Mouse (Mus musculus) gastrocnemius, adult 2 months (tissue): Measurements from ENCODE around the gene Stpg3. TPM values are rescaled to one million over a fixed set of nuclear protein-coding genes. Genes with fewer than 3 reads are reported as not detected.

Experiments used
- DNase-seq: peaks from one replicate; pipeline ENCODE4 v3.0.0; 2022
- H3K27ac ChIP-seq: fragments of 200-600 bp; 2 replicates; pipeline ENCODE4 v1.8.1; 2022; ENCODE audit warnings: mild to moderate bottlenecking
- H3K4me3 ChIP-seq: fragments of 200-600 bp; 2 replicates; pipeline ENCODE4 v1.8.1; 2022; ENCODE audit warnings: mild to moderate bottlenecking, moderate library complexity
- CTCF ChIP-seq: fragments of 200-600 bp; IDR thresholded peaks from 2 replicates; pipeline ENCODE4 v1.8.1; 2022; ENCODE audit warnings: antibody characterized with exemption, mild to moderate bottlenecking, moderate library complexity
- intact Hi-C: fragments of 180-260 bp; cut with DNase I; formaldehyde crosslinking; loops from one replicate; pipeline ENCODE4 v1.15.1; 2025
- total RNA-seq, 2 experiments: library from RNA; stranded (reverse); gene quantifications; 2 replicates each; pipeline ENCODE4 v1.2.3; 2021

The Stpg3 gene
- total RNA-seq, 2 experiments from 2014 or later: not detected

DNA sequence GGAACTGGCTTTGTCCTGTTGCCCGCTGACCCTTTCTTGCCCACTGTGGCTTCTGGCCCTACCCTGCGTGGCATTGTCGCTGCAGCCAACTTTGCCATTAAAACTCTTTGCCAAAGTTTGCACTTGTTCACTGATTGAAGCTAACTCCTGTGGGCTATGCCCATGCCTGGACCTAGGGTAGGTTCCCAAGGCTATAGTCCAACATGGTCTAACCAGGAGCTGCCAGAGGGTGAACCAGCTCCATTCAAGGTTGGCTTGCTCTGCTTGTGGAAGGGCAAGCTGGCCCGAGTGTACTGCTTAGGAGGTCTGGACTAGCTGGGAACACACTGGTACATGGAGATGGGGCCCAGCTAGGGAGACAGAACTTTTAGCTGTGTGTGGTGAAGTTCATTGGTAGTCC, 29.7 kb upstream of the Stpg3 start:
- no peak for TF ChIP-seq CTCF
- no peak for DNase-seq
- Histone ChIP-seq H3K4me3 (no peak overlapping the region), H3K27ac (no peak overlapping the region)
- intact Hi-C loops: no loop called here

DNA sequence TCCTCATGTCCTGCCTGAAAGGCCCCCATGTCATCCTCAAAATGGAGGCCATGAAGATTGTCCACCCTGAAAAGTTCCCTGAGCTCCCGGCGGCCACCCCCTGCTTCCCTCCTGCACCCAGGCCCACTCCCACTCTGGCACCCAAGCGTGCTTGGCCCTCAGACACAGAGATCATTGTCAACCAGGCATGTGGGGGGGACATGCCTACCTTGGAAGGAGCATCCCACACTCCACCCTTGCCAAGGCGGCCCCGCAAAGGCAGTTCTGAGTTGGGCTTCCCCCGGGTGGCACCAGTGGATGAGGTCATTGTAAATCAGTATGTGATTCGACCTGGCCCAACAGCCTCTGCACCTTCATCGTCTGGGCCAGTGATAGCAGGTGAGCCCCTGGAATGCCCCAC, 28.9 kb upstream of the Stpg3 start:
- H3K4me3 ChIP-seq: no peak overlapping the region
- DNase-seq: no peak
- intact Hi-C loops: no loop called here
- no peak overlapping the region for H3K27ac ChIP-seq
- no peak for TF ChIP-seq CTCF

GRCm38 (mm10) chr2:25242101-25242506, 27.7 kb upstream of the Stpg3 start, which contains the start of the genes Rnf208 and Cysrt1:
TSS of gene Rnf208 (plus strand) at chr2:25242255.
TSS of gene Cysrt1 (minus strand) at chr2:25242452.
- Histone ChIP-seq H3K27ac (peak within 1 kb of the TSS; percentile 71), H3K4me3 (peak within 1 kb of the TSS; percentile 65)
- no peak for TF ChIP-seq CTCF
- intact Hi-C loops: no loop called here
- no peak for DNase-seq

- intact Hi-C loops: no loop called here
- no peak for DNase-seq
- Histone ChIP-seq H3K4me3 (peak overlapping the region; percentile 65), H3K27ac (no peak overlapping the region)
- no peak for TF ChIP-seq CTCF
These were observed 27.0 kb upstream of the Stpg3 start for GRCm38 (mm10) chr2:25241438-25241775.

DNA sequence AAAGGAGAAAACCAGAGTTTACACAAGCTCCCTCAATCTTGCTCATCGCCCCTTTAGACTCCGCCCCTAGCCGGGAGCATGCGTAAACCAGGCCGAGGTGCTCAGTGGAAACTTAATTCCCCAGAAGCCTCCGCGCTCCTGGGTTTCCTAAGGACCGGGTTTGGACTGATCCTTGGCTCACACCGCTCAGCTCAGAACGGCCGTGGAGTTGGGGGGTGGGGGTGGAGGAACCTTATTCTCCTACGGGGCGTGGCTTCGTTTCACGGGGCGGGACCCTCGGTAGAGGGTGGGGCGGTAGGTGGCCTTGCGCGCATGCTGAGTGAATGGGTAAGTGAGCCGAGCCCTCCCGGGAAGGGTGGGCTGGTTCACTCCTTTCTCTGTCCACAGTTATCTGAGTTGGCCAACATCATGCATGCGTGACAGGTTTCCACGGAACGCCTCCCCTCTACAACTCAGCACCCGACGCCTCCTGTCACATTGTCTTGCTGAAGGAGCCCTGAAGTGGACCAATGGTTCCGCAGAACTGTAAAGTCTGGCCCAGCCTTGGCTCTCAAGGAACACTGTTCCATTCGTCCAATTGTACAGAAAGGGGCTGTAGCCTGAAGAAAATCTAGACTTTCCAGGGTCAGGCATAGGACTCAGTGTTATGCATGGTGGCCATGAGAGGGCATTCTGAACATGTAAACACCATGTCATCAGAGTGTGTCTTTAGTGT, 26.4 kb upstream of the Stpg3 start:
- Histone ChIP-seq H3K4me3 (peak overlapping the region; percentile 65), H3K27ac (peak overlapping the region; percentile 71)
- no peak for TF ChIP-seq CTCF
- DNase-seq: peak; percentile 80
- intact Hi-C loops: no loop called here

- no peak for DNase-seq
- peak overlapping the region; percentile 71 for H3K27ac ChIP-seq
- intact Hi-C loops: no loop called here
- no peak for TF ChIP-seq CTCF
- H3K4me3 ChIP-seq: peak overlapping the region; percentile 65
These were observed 25.9 kb upstream of the Stpg3 start for GRCm38 (mm10) chr2:25240310-25240709.

DNA sequence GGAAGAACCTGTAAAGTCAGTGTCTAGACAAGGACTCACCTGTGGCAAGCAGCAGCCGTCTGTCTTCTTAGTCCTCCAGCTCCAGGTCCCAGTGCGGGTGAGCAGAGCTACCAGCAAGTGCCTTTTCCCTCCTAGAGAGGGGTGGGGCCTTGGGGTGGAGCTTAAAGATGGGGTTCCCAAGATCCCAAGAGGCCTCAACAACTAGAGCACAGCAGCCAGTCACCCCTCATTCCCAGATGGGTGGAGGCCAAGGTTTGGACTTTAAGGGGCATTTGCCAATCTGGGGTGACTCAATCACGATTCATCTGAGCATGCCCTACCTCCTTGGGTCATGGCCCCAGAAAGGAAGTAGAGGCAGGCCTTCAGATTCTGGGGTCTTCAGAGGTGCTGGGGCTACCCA, 25.3 kb upstream of the Stpg3 start:
- intact Hi-C loops: no loop called here

DNA sequence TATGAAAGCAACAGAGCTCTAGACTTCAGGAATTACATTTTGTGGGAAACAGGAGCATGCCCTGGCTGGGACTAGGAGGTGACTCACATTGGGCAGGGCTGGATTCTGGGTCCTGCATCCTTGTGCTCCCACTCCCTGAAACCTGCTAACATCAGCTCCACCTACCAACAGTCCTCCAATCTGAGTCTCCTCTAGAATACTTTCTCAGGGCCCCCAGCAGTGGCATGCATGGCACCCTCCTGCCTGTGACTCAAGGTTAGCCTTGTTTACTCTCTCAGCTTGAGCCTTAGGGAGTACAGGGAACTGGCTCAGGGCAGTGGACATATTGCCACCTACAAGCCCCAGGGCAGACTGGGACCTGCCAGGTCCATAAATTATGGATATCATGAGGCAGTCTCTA, 23.7 kb upstream of the Stpg3 start:
- Histone ChIP-seq H3K4me3 (no peak overlapping the region), H3K27ac (no peak overlapping the region)
- no peak for TF ChIP-seq CTCF
- no peak for DNase-seq
- intact Hi-C loops: no loop called here

More for the DNA sequence above, 25.3 kb upstream of the Stpg3 start:
- Histone ChIP-seq H3K27ac (no peak overlapping the region), H3K4me3 (no peak overlapping the region)
- no peak for TF ChIP-seq CTCF
- DNase-seq: no peak

- Histone ChIP-seq H3K27ac (no peak overlapping the region), H3K4me3 (no peak overlapping the region)
- DNase-seq: no peak
- TF ChIP-seq CTCF: no peak
- intact Hi-C loops: no loop called here
These were observed 23.1 kb upstream of the Stpg3 start for GRCm38 (mm10) chr2:25237522-25237921.

DNA sequence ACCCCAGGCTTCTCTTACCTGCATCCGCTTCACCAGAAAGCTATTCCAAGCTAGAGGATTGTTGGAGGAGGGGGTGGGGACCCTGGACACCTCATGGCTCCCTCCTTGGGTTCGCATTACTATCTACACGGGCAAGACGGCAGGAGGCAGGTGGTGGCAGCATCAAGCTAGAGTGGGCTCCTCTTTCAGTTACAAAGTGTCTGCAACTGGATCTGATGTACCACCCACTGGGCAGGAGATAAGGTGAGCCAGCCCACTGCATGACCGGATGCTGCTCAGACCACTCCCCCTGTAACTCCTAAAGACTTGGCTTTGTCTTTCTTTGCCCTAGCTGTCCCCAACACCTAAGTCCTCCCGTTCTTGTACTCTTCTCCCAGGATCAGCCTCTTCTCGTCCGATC, 22.2 kb upstream of the Stpg3 start, which contains the start of gene Rnf224:
Gene Rnf224 (minus strand): TSS at position 174 of the 400 bp plus-strand sequence.
- intact Hi-C loops: no loop called here
- no peak for TF ChIP-seq CTCF
- H3K27ac ChIP-seq: no peak within 1 kb of the TSS
- no peak for DNase-seq
- H3K4me3 ChIP-seq: no peak within 1 kb of the TSS

GRCm38 (mm10) chr2:25234551-25235220, 20.2 kb upstream of the Stpg3 start:
- Histone ChIP-seq H3K27ac (no peak overlapping the region), H3K4me3 (no peak overlapping the region)
- DNase-seq: no peak
- no peak for TF ChIP-seq CTCF
- intact Hi-C loops: no loop called here

- TF ChIP-seq CTCF: no peak
- Histone ChIP-seq H3K4me3 (no peak within 1 kb of the TSS), H3K27ac (no peak within 1 kb of the TSS)
- no peak for DNase-seq
- intact Hi-C loops: no loop called here
These were observed 19.6 kb upstream of the Stpg3 start, which contains the start of gene Slc34a3 for GRCm38 (mm10) chr2:25234050-25234449. TSS of gene Slc34a3 (minus strand) at chr2:25234364.

GRCm38 (mm10) chr2:25233421-25233820, 19.0 kb upstream of the Stpg3 start:
- H3K27ac ChIP-seq: no peak overlapping the region
- H3K4me3 ChIP-seq: no peak overlapping the region
- no peak for DNase-seq
- no peak for TF ChIP-seq CTCF
- intact Hi-C loops: no loop called here

- no peak for TF ChIP-seq CTCF
- intact Hi-C loops: no loop called here
- Histone ChIP-seq H3K27ac (no peak overlapping the region), H3K4me3 (no peak overlapping the region)
- DNase-seq: no peak
These were observed 16.6 kb upstream of the Stpg3 start for GRCm38 (mm10) chr2:25231038-25231437.
